ENCODE assay signal across 10 mouse cellular contexts in genomic region chr3:85015667-85016066, GRCm38 (mm10).
DNase-seq lines count a peak whose midpoint lies in the region; ATAC-seq lines count a peak whose summit lies in the region.
"Had no signal": no experiment of that assay in that cellular context is flagged by ENCODE, and none has a peak within 500 bp of the region (broad histone marks: within the 10 kb centered on the region; RNA-seq: fewer than 3 reads in every experiment).

No protein-coding gene starts in this region.

- H3K9me3 ChIP-seq in forebrain, embryonic 16.5 days (ENCODE audit: control insufficient read depth, low read length) = no peaks in the 10 kb centered on the region
- H3K9me3 ChIP-seq: embryonic facial prominence, embryonic 12.5 days; megakaryocyte, embryonic 14.5 days had no signal

- peak; percentile 60 for DNase-seq in left cerebral cortex, adult 11 months (ENCODE audit: low spot score)
- no peak for DNase-seq in left cerebral cortex, postnatal 4 days
- peak; percentile 88 for DNase-seq in layer of hippocampus, adult 9-11 months
- DNase-seq in right cerebral cortex, adult 2 months (ENCODE audit: low spot score in 2 of 2) = peak; percentile 76 to 85
- DNase-seq in urinary bladder, adult 18-20 months (ENCODE audit: low spot score in 2 of 2) = no peak
- no peak for DNase-seq in thymus, postnatal 36 days

- no peaks in the 10 kb centered on the region for H3K27me3 ChIP-seq in forebrain, embryonic 16.5 days (replicated peaks; ENCODE audit: control insufficient read depth, insufficient read depth, low read length)
- H3K27me3 ChIP-seq: embryonic facial prominence, embryonic 12.5 days had no signal

- peak; percentile 73 for ATAC-seq in forebrain, embryonic 16.5 days
- no peak for ATAC-seq in megakaryocyte-erythroid progenitor cell, adult 5-6 weeks (replicated peaks; ENCODE audit: low FRiP score, low TSS enrichment, poor library complexity, severe bottlenecking)

- H3K9ac ChIP-seq in forebrain, embryonic 16.5 days (replicated peaks; ENCODE audit: low read depth, low read length) = no peak overlapping the region
- H3K9ac ChIP-seq: embryonic facial prominence, embryonic 12.5 days had no signal

- H3K4me3 ChIP-seq in forebrain, embryonic 16.5 days (replicated peaks; ENCODE audit: low read length) = no peak overlapping the region
- H3K4me3 ChIP-seq: embryonic facial prominence, embryonic 12.5 days; megakaryocyte, embryonic 14.5 days had no signal

- intact Hi-C loops in left cerebral cortex, postnatal 4 days (cut with DNase I) = no loop called here

- H3K27ac ChIP-seq in forebrain, embryonic 16.5 days (ENCODE audit: low read length) = peak overlapping the region; percentile 29; the same call in 1 of the 2 replicates
- H3K27ac ChIP-seq: embryonic facial prominence, embryonic 12.5 days had no signal

- H3K4me2 ChIP-seq in forebrain, embryonic 16.5 days (ENCODE audit: low read length) = no peak overlapping the region
- H3K4me2 ChIP-seq: embryonic facial prominence, embryonic 12.5 days had no signal

- WGBS in forebrain, embryonic 16.5 days = 54% methylated on average over 9 of the region's 9 CpGs

- no peaks in the 10 kb centered on the region for H3K36me3 ChIP-seq in forebrain, embryonic 16.5 days (ENCODE audit: control insufficient read depth, insufficient read depth)
- H3K36me3 ChIP-seq: embryonic facial prominence, embryonic 12.5 days had no signal

- peaks cover 4% of the 10 kb centered on the region; the same call in 1 of the 2 replicates for H3K4me1 ChIP-seq in forebrain, embryonic 16.5 days (replicated peaks; ENCODE audit: control insufficient read depth, insufficient read depth, low read length)
- H3K4me1 ChIP-seq: embryonic facial prominence, embryonic 12.5 days; megakaryocyte, embryonic 14.5 days had no signal

Comparison
In these comparisons a context has a peak if more than half of its experiments do, and no peak if none do; other contexts are left out.
1. DNase-seq: peak in left cerebral cortex, adult 11 months (single experiment), layer of hippocampus, adult 9-11 months (single experiment) and right cerebral cortex, adult 2 months (2 of 2); none in left cerebral cortex, postnatal 4 days (single experiment), urinary bladder, adult 18-20 months (0 of 2) and thymus, postnatal 36 days (0 of 2).